ENCODE assay signal across 8 mouse cellular contexts in the genomic region with DNA sequence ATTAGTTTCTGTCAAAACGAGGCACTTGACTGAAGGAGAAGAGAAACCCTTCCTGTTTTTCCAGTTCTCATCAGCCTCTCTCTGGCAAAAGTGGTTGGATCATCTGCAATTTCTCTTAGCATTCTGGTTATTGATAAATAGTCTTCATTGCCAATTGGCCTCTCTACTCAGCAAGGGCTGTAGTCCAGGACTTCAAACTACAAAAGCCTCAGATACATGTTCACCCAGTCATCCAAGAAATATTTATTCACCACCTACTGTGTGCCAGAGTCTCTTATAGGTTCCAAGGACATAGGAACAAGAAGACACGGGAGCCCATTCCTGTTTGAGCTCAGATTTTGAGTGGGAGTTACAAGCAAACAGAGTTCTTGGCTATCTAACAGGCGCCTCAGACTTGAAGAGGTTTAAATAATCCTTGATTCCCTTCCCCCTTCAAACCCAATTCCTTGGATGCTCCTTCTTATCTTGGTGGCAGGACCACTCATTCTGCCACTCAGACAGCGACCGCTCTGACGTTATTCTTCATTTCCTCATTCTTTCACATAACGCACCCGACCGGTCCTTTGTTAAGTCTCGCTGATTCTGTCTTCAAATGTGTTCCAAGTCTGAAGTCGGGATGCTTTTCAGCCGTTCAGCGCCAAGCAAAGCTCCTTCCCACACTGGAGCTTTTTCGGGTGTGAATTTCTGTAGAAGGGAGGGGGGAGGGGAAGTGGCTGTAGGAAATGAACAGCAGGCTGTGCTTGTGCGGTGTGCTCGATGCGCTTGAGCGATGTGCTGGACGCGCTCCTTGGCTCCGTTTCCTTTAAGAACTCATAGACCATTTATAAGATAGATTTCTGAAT. TPM values are rescaled to one million over a fixed set of nuclear protein-coding genes. Genes with fewer than 3 reads are reported as not detected.
DNase-seq lines count a peak whose midpoint lies in the region; ATAC-seq and TF ChIP-seq lines count a peak whose summit lies in the region.
"Had no signal": no experiment of that assay in that cellular context is flagged by ENCODE, and none has a peak within 500 bp of the region (broad histone marks: within the 10 kb centered on the region; RNA-seq: fewer than 3 reads in every experiment).

No protein-coding gene starts in this region.

- H3K36me3 ChIP-seq in hindbrain, embryonic 13.5 days, result no peaks in the 10 kb centered on the region
- H3K36me3 ChIP-seq: liver, embryonic 13.5 days had no signal

- H3K4me1 ChIP-seq in hindbrain, embryonic 13.5 days (replicated peaks), result peaks cover 5% of the 10 kb centered on the region
- peaks cover 5% of the 10 kb centered on the region; the same call in 1 of the 2 replicates for H3K4me1 ChIP-seq in olfactory bulb, adult 2 months (ENCODE audit: control insufficient read depth, insufficient read depth, low read length)
- H3K4me1 ChIP-seq: liver, embryonic 13.5 days had no signal

- peak overlapping the region; percentile 46 for H3K4me2 ChIP-seq in hindbrain, embryonic 13.5 days
- H3K4me2 ChIP-seq: liver, embryonic 13.5 days had no signal

- H3K9me3 ChIP-seq in hindbrain, embryonic 13.5 days, result no peaks in the 10 kb centered on the region; the same call in 1 of the 2 replicates
- H3K9me3 ChIP-seq: liver, embryonic 13.5 days had no signal

- 43% methylated on average over 21 of the region's 21 CpGs for WGBS in hindbrain, embryonic 13.5 days
- WGBS in olfactory bulb, adult 2 months, result 9% methylated on average over 21 of the region's 21 CpGs

- TF ChIP-seq POLR2A in olfactory bulb, adult 2 months (IDR thresholded peaks at IDR 0.05; ENCODE audit: insufficient read depth, low read depth, low read length), result no peak

- no peak overlapping the region for H3K27ac ChIP-seq in hindbrain, embryonic 13.5 days
- no peak overlapping the region for H3K27ac ChIP-seq in olfactory bulb, adult 2 months (ENCODE audit: insufficient read depth, low read depth, low read length)
- H3K27ac ChIP-seq: liver, embryonic 13.5 days had no signal

- no peaks in the 10 kb centered on the region for H3K27me3 ChIP-seq in hindbrain, embryonic 13.5 days

- H3K4me3 ChIP-seq in hindbrain, embryonic 13.5 days, result peak overlapping the region; percentile 17
- peak overlapping the region; percentile 46 for H3K4me3 ChIP-seq in olfactory bulb, adult 2 months (ENCODE audit: insufficient read depth, low read depth, low read length)
- H3K4me3 ChIP-seq: liver, embryonic 13.5 days had no signal

- ATAC-seq in frontal cortex, adult (ENCODE audit: low TSS enrichment), result peak; percentile 94
- no peak for ATAC-seq in hindbrain, embryonic 13.5 days (ENCODE audit: low FRiP score)

- no peak overlapping the region for H3K9ac ChIP-seq in hindbrain, embryonic 13.5 days
- H3K9ac ChIP-seq: liver, embryonic 13.5 days had no signal

- peak; percentile 37 to 41 for DNase-seq in spleen, postnatal 36 days (ENCODE audit: low spot score in 2 of 2)
- no peak for DNase-seq in spleen, postnatal 14 days (ENCODE audit: low spot score in 2 of 2)
- peak; percentile 19 for DNase-seq in layer of hippocampus, postnatal 36 days
- no peak for DNase-seq in thymus, postnatal 0 days (ENCODE audit: low spot score)
- DNase-seq: liver, embryonic 13.5 days had no signal

- TF ChIP-seq CTCF in olfactory bulb, adult 2 months (IDR thresholded peaks at IDR 0.05; ENCODE audit: insufficient read depth, low read depth, low read length), result no peak

RNA-seq across cellular contexts. Expression of gene Tsga13, which starts 5.7 kb away (rescaled TPM):
- 0.44 and 0.63 TPM in 2 replicates for polyA plus RNA-seq in hindbrain, embryonic 13.5 days (2015; fragmentation: Nextera tagmentation; extraction: Ambion mirVana)
- not detected for total RNA-seq in layer of hippocampus, postnatal 36 days (2021)
- not detected in 2 replicates for polyA plus RNA-seq in olfactory bulb, adult 2 months (2012; ENCODE audit: insufficient read depth, insufficient read length, low replicate concordance, missing spikeins)
- 0.10 and 0.39 TPM in 2 replicates for polyA plus RNA-seq in thymus, postnatal 0 days (2015; fragmentation: Nextera tagmentation; extraction: Ambion mirVana)
- polyA plus RNA-seq: liver, embryonic 13.5 days had no signal

RNA-seq across cellular contexts. Expression of gene Copg2, which starts 24.5 kb away (rescaled TPM):
- polyA plus RNA-seq in hindbrain, embryonic 13.5 days (2015; fragmentation: Nextera tagmentation; extraction: Ambion mirVana), result 31.8 and 34.9 TPM in 2 replicates
- total RNA-seq in layer of hippocampus, postnatal 36 days (2021), result 10 to 100 TPM; 76.6 to 79.9 TPM
- polyA plus RNA-seq in olfactory bulb, adult 2 months (2012; ENCODE audit: insufficient read depth, insufficient read length, low replicate concordance, missing spikeins), result not detected in 2 replicates
- polyA plus RNA-seq in thymus, postnatal 0 days (2015; fragmentation: Nextera tagmentation; extraction: Ambion mirVana), result 20.7 and 21.1 TPM in 2 replicates

RNA-seq across cellular contexts. Expression of gene Klf14, which starts 37.8 kb away (rescaled TPM):
- 0.10 and 0.26 TPM in 2 replicates for polyA plus RNA-seq in hindbrain, embryonic 13.5 days (2015; fragmentation: Nextera tagmentation; extraction: Ambion mirVana)
- total RNA-seq in layer of hippocampus, postnatal 36 days (2021), result under 1 TPM; 0.15 TPM
- not detected in 2 replicates for polyA plus RNA-seq in olfactory bulb, adult 2 months (2012; ENCODE audit: insufficient read depth, insufficient read length, low replicate concordance, missing spikeins)
- polyA plus RNA-seq in thymus, postnatal 0 days (2015; fragmentation: Nextera tagmentation; extraction: Ambion mirVana), result 0.83 and 1.1 TPM in 2 replicates

Comparison
In these comparisons a context has a peak if more than half of its experiments do, and no peak if none do; other contexts are left out.
1. DNase-seq: peak in spleen, postnatal 36 days (2 of 2) and layer of hippocampus, postnatal 36 days (2 of 2); none in spleen, postnatal 14 days (0 of 2) and thymus, postnatal 0 days (single experiment).